Comparison of ENCODE assay signal across 16 mouse cellular contexts in genomic region chr10:84910758-84911384, GRCm38 (mm10). TPM values are rescaled to one million over a fixed set of nuclear protein-coding genes. Genes with fewer than 3 reads are reported as not detected.
A peak's percentile ranks its signal among the peaks of the same experiment; 100 is the strongest.
DNase-seq lines count a peak whose midpoint lies in the region; ATAC-seq and TF ChIP-seq lines count a peak whose summit lies in the region.
"Had no signal": no experiment of that assay in that cellular context is flagged by ENCODE, and none has a peak within 500 bp of the region (broad histone marks: within the 10 kb centered on the region; RNA-seq: fewer than 3 reads in every experiment).

No protein-coding gene starts in this region.

- no peak overlapping the region for H3K9ac ChIP-seq in hindbrain, embryonic 11.5 days (ENCODE audit: low read depth, low read length)
- no peak overlapping the region for H3K9ac ChIP-seq in hindbrain, embryonic 16.5 days (ENCODE audit: low read depth, low read length)
- no peak overlapping the region for H3K9ac ChIP-seq in CH12.LX (ENCODE audit: insufficient read depth, low read depth)
- no peak overlapping the region for H3K9ac ChIP-seq in forebrain, embryonic 13.5 days
- H3K9ac ChIP-seq: embryonic facial prominence, embryonic 12.5 days; limb, embryonic 13.5 days had no signal

- 19% methylated on average over 1 of the region's 1 CpGs for WGBS in hindbrain, embryonic 11.5 days
- 0% methylated on average over 1 of the region's 1 CpGs for WGBS in hindbrain, embryonic 16.5 days
- 0% methylated on average over 1 of the region's 1 CpGs for WGBS in forebrain, embryonic 13.5 days

- peaks cover 7% of the 10 kb centered on the region for H3K4me1 ChIP-seq in hindbrain, embryonic 11.5 days (replicated peaks; ENCODE audit: control insufficient read depth, insufficient read depth, low read length)
- peaks cover 12% of the 10 kb centered on the region for H3K4me1 ChIP-seq in hindbrain, embryonic 16.5 days (ENCODE audit: control insufficient read depth, insufficient read depth, low read depth, low read length)
- H3K4me1 ChIP-seq in CH12.LX (ENCODE audit: control insufficient read depth in 1 of 2, insufficient read depth in 2 of 2) = peaks cover 0 to 14% of the 10 kb centered on the region in 2 experiments; a peak in 2 of 4 replicates
- H3K4me1 ChIP-seq in forebrain, embryonic 13.5 days = peaks cover 39% of the 10 kb centered on the region
- H3K4me1 ChIP-seq: limb, embryonic 13.5 days had no signal

- H3K4me3 ChIP-seq in hindbrain, embryonic 11.5 days (ENCODE audit: low read depth, low read length) = no peak overlapping the region
- H3K4me3 ChIP-seq in hindbrain, embryonic 16.5 days (ENCODE audit: low read length) = no peak overlapping the region
- H3K4me3 ChIP-seq in CH12.LX (replicated peaks in 1 of 3; ENCODE audit: low read depth in 2 of 3, low read length in 2 of 3, poor library complexity in 1 of 3) = no peak overlapping the region
- no peak overlapping the region for H3K4me3 ChIP-seq in forebrain, embryonic 13.5 days
- H3K4me3 ChIP-seq: embryonic facial prominence, embryonic 12.5 days; gastrocnemius, adult 2 months; heart, adult 2 months; limb, embryonic 13.5 days had no signal

- H3K36me3 ChIP-seq in hindbrain, embryonic 11.5 days (ENCODE audit: control insufficient read depth, insufficient read depth, low read length) = no peaks in the 10 kb centered on the region
- H3K36me3 ChIP-seq in hindbrain, embryonic 16.5 days (ENCODE audit: control insufficient read depth, insufficient read depth, low read length) = no peaks in the 10 kb centered on the region
- H3K36me3 ChIP-seq in CH12.LX (replicated peaks in 1 of 2; ENCODE audit: control insufficient read depth in 1 of 2, insufficient read depth in 1 of 2, low read length in 1 of 2) = no peaks in the 10 kb centered on the region
- H3K36me3 ChIP-seq in forebrain, embryonic 13.5 days (ENCODE audit: poor library complexity, severe bottlenecking) = no peaks in the 10 kb centered on the region
- H3K36me3 ChIP-seq: embryonic facial prominence, embryonic 12.5 days; limb, embryonic 13.5 days had no signal

- H3K79me2 ChIP-seq in CH12.LX (replicated peaks; ENCODE audit: control insufficient read depth, extremely low read depth, insufficient read depth, poor library complexity, severe bottlenecking) = no peaks in the 10 kb centered on the region

- DNase-seq in hindbrain, embryonic 11.5 days (ENCODE audit: low spot score) = peak; percentile 33
- DNase-seq in CH12.LX (ENCODE audit: extremely low read depth) (no peak), ES-CJ7 (ENCODE audit: low read depth, low spot score) (peak; percentile 94)
- no peak for DNase-seq in gastrocnemius, postnatal 36 days
- DNase-seq in ovary, postnatal 36 days (ENCODE audit: low spot score) = no peak
- DNase-seq: cerebellum, postnatal 14 days; gastrocnemius, adult 2 months; heart, adult 2 months; kidney, adult 9 months; right cerebral cortex, postnatal 14 days; thymus, postnatal 4 days had no signal

- in situ Hi-C loops in CH12.LX (cut with MboI; ENCODE audit: low pct_ligation_motif_present, low pct_unique_long_range_greater_than_20kb, low sequenced_read_pairs) = no loop called here

- no peak overlapping the region; the same call in 1 of the 2 replicates for H3K27ac ChIP-seq in hindbrain, embryonic 11.5 days (ENCODE audit: low read depth, low read length)
- no peak overlapping the region for H3K27ac ChIP-seq in hindbrain, embryonic 16.5 days (ENCODE audit: low read depth, low read length)
- no peak overlapping the region for H3K27ac ChIP-seq in CH12.LX (ENCODE audit: insufficient read depth, low read depth)
- no peak overlapping the region for H3K27ac ChIP-seq in forebrain, embryonic 13.5 days
- H3K27ac ChIP-seq: embryonic facial prominence, embryonic 12.5 days; gastrocnemius, adult 2 months; heart, adult 2 months; limb, embryonic 13.5 days had no signal

- TF ChIP-seq EP300 in CH12.LX (IDR thresholded peaks at IDR 0.05; ENCODE audit: low read length) = no peak

- no peak for TF ChIP-seq CTCF in CH12.LX (conservative IDR thresholded peaks at IDR 0.05 in 1 of 2, IDR thresholded peaks at IDR 0.05 in 1 of 2; ENCODE audit: low read depth in 2 of 2, low read length in 2 of 2)

- dilution Hi-C loops in CH12.LX (cut with MboI; ENCODE audit: extremely low pct_ligation_motif_present, extremely low pct_unique_long_range_greater_than_20kb, low sequenced_read_pairs) = no loop called here

- intact Hi-C loops in gastrocnemius, postnatal 36 days (cut with DNase I) = loop anchor here (5.0 kb wide), 1 partner anchor 76 kb away; no protein-coding TSS in a partner anchor

- no peaks in the 10 kb centered on the region for H3K27me3 ChIP-seq in hindbrain, embryonic 11.5 days (ENCODE audit: control insufficient read depth, insufficient read depth, low read length)
- no peaks in the 10 kb centered on the region for H3K27me3 ChIP-seq in hindbrain, embryonic 16.5 days (replicated peaks; ENCODE audit: control insufficient read depth, insufficient read depth, low read length)
- H3K27me3 ChIP-seq in CH12.LX (replicated peaks) = no peaks in the 10 kb centered on the region
- peaks cover 42% of the 10 kb centered on the region for H3K27me3 ChIP-seq in forebrain, embryonic 13.5 days
- H3K27me3 ChIP-seq: embryonic facial prominence, embryonic 12.5 days; limb, embryonic 13.5 days had no signal

- H3K9me3 ChIP-seq in hindbrain, embryonic 11.5 days (ENCODE audit: control insufficient read depth, low read length) = no peaks in the 10 kb centered on the region
- H3K9me3 ChIP-seq in hindbrain, embryonic 16.5 days (ENCODE audit: control insufficient read depth, low read length) = no peaks in the 10 kb centered on the region
- H3K9me3 ChIP-seq in CH12.LX (replicated peaks; ENCODE audit: low read length) = no peaks in the 10 kb centered on the region
- H3K9me3 ChIP-seq in forebrain, embryonic 13.5 days (replicated peaks) = no peaks in the 10 kb centered on the region
- H3K9me3 ChIP-seq: embryonic facial prominence, embryonic 12.5 days; limb, embryonic 13.5 days had no signal

- ATAC-seq in hindbrain, embryonic 11.5 days (ENCODE audit: low FRiP score) = peak; percentile 37; the same call in 1 of the 2 replicates
- no peak for ATAC-seq in hindbrain, embryonic 16.5 days
- ATAC-seq in forebrain, embryonic 13.5 days = peak; percentile 16; the same call in 1 of the 2 replicates
- ATAC-seq: inflammation-experienced regulatory T-cells, adult 6 months had no signal

- no peak for TF ChIP-seq POLR2A in CH12.LX (IDR thresholded peaks at IDR 0.05; ENCODE audit: low read depth, low read length)

- no peak for TF ChIP-seq RAD21 in CH12.LX (IDR thresholded peaks at IDR 0.05; ENCODE audit: low read depth, low read length)

- H3K4me2 ChIP-seq in hindbrain, embryonic 11.5 days (replicated peaks; ENCODE audit: low read depth, low read length) = no peak overlapping the region
- H3K4me2 ChIP-seq in hindbrain, embryonic 16.5 days (ENCODE audit: low read length) = no peak overlapping the region
- no peak overlapping the region for H3K4me2 ChIP-seq in CH12.LX (ENCODE audit: insufficient read depth, low read depth, poor library complexity, severe bottlenecking)
- no peak overlapping the region for H3K4me2 ChIP-seq in forebrain, embryonic 13.5 days
- H3K4me2 ChIP-seq: embryonic facial prominence, embryonic 12.5 days; limb, embryonic 13.5 days had no signal

TF ChIP-seq in CH12.LX, 34 proteins besides CTCF, POLR2A, EP300 and RAD21:
- TF ChIP-seq ETS1 (conservative IDR thresholded peaks at IDR 0.05; ENCODE audit: low read depth, low read length) (no peak), MAZ (IDR thresholded peaks at IDR 0.05; ENCODE audit: low read depth, low read length) (no peak), TBP (conservative IDR thresholded peaks at IDR 0.05; ENCODE audit: low read depth, low read length) (no peak), ZKSCAN1 (IDR thresholded peaks at IDR 0.05; ENCODE audit: borderline replicate concordance, low read depth, low read length) (peak; percentile 11; the same call in 1 of the 2 replicates), GABPA (IDR thresholded peaks at IDR 0.05; ENCODE audit: insufficient replicate concordance, low read depth, low read length) (no peak), MYC (IDR thresholded peaks at IDR 0.05; ENCODE audit: low read depth, low read length) (no peak), ZNF384 (IDR thresholded peaks at IDR 0.05; ENCODE audit: low read depth, low read length) (no peak)

RNA-seq across cellular contexts. Expression of gene Ric8b, which starts 6.5 kb away (rescaled TPM):
- 31.2 and 33.7 TPM in 2 replicates for polyA plus RNA-seq in hindbrain, embryonic 11.5 days (2014; fragmentation: Nextera tagmentation; extraction: Ambion mirVana)
- 43.0 and 48.3 TPM in 2 replicates for polyA plus RNA-seq in hindbrain, embryonic 16.5 days (2015; fragmentation: Nextera tagmentation; extraction: Ambion mirVana)
- total RNA-seq in CH12.LX (2012; rRNA removed) (4.8 and 5.7 TPM in 2 replicates), CH12.LX (2014; rRNA removed) (6.3 and 6.6 TPM in 2 replicates)
- polyA plus RNA-seq in CH12.LX (2012; ENCODE audit: insufficient read length, low read depth) = 6.8 and 9.4 TPM in 2 replicates
- polyA plus RNA-seq in forebrain, embryonic 13.5 days (2015; fragmentation: Nextera tagmentation; extraction: Ambion mirVana) = 34.2 and 36.0 TPM in 2 replicates
- total RNA-seq in gastrocnemius, postnatal 36 days (2021) = 10 to 100 TPM; 31.6 to 37.6 TPM

Comparison
In these comparisons a context has a peak if more than half of its experiments do, and no peak if none do; other contexts are left out.
1. DNase-seq: peak in hindbrain, embryonic 11.5 days (single experiment) and ES-CJ7 (single experiment); none in CH12.LX (single experiment), gastrocnemius, postnatal 36 days (0 of 2) and ovary, postnatal 36 days (single experiment).